Mouse (Mus musculus): ENCODE measurements around the gene Mcm2. TPM values are rescaled to one million over a fixed set of nuclear protein-coding genes. Genes with fewer than 3 reads are reported as not detected.

Gene Mcm2
- polyA plus RNA-seq, 1 experiment, result 12.7 TPM

- Histone ChIP-seq H3K27ac (ENCODE audit: insufficient read depth, low read depth, low read length) (no peak overlapping the region), H3K4me1 (ENCODE audit: control insufficient read depth, insufficient read depth, low read length) (peaks cover 14% of the 10 kb centered on the region)
- TF ChIP-seq CTCF (IDR thresholded peaks at IDR 0.05; ENCODE audit: low read depth, low read length) (no peak), POLR2A (IDR thresholded peaks at IDR 0.05; ENCODE audit: borderline replicate concordance, low read depth, low read length) (no peak)
Observed at GRCm38 (mm10) chr6:88928026-88928425, 29.4 kb upstream of the Mcm2 start.

GRCm38 (mm10) chr6:88927595-88927994 is 29.0 kb upstream of the Mcm2 start:
- peaks cover 14% of the 10 kb centered on the region for H3K4me1 ChIP-seq (ENCODE audit: control insufficient read depth, insufficient read depth, low read length)
- H3K4me3 ChIP-seq (ENCODE audit: insufficient read depth, low read length), result no peak overlapping the region
- TF ChIP-seq CTCF (IDR thresholded peaks at IDR 0.05; ENCODE audit: low read depth, low read length) (peak; percentile 95), POLR2A (IDR thresholded peaks at IDR 0.05; ENCODE audit: borderline replicate concordance, low read depth, low read length) (no peak)
- H3K27ac ChIP-seq (ENCODE audit: insufficient read depth, low read depth, low read length), result peak overlapping the region; percentile 52

More at GRCm38 (mm10) chr6:88928026-88928425, 29.4 kb upstream of the Mcm2 start:
- H3K4me3 ChIP-seq (ENCODE audit: insufficient read depth, low read length), result no peak overlapping the region

GRCm38 (mm10) chr6:88926870-88927269 is 28.3 kb upstream of the Mcm2 start:
- Histone ChIP-seq H3K4me3 (ENCODE audit: insufficient read depth, low read length) (no peak overlapping the region), H3K27ac (ENCODE audit: insufficient read depth, low read depth, low read length) (peak overlapping the region; percentile 52)

GRCm38 (mm10) chr6:88925640-88926205 is 27.1 kb upstream of the Mcm2 start:
- TF ChIP-seq POLR2A (IDR thresholded peaks at IDR 0.05; ENCODE audit: borderline replicate concordance, low read depth, low read length), result no peak
- no peak for TF ChIP-seq CTCF (IDR thresholded peaks at IDR 0.05; ENCODE audit: low read depth, low read length)
- no peak overlapping the region for H3K27ac ChIP-seq (ENCODE audit: insufficient read depth, low read depth, low read length)
- H3K4me1 ChIP-seq (ENCODE audit: control insufficient read depth, insufficient read depth, low read length), result peaks cover 16% of the 10 kb centered on the region
- no peak overlapping the region for H3K4me3 ChIP-seq (ENCODE audit: insufficient read depth, low read length)

More at GRCm38 (mm10) chr6:88926870-88927269, 28.3 kb upstream of the Mcm2 start:
- H3K4me1 ChIP-seq (ENCODE audit: control insufficient read depth, insufficient read depth, low read length), result peaks cover 14% of the 10 kb centered on the region
- TF ChIP-seq POLR2A (IDR thresholded peaks at IDR 0.05; ENCODE audit: borderline replicate concordance, low read depth, low read length) (no peak), CTCF (IDR thresholded peaks at IDR 0.05; ENCODE audit: low read depth, low read length) (no peak)

GRCm38 (mm10) chr6:88924502-88925275 is 26.1 kb upstream of the Mcm2 start:
- H3K27ac ChIP-seq (ENCODE audit: insufficient read depth, low read depth, low read length), result no peak overlapping the region
- peaks cover 19% of the 10 kb centered on the region for H3K4me1 ChIP-seq (ENCODE audit: control insufficient read depth, insufficient read depth, low read length)
- no peak overlapping the region for H3K4me3 ChIP-seq (ENCODE audit: insufficient read depth, low read length)
- TF ChIP-seq CTCF (IDR thresholded peaks at IDR 0.05; ENCODE audit: low read depth, low read length) (no peak), POLR2A (IDR thresholded peaks at IDR 0.05; ENCODE audit: borderline replicate concordance, low read depth, low read length) (no peak)

GRCm38 (mm10) chr6:88918802-88919201 is 20.2 kb upstream of the Mcm2 start:
- Histone ChIP-seq H3K4me1 (ENCODE audit: control insufficient read depth, insufficient read depth, low read length) (0 out of 2 replicates have a peak, but pooled peaks cover 5% of the 10 kb centered on the region), H3K27ac (ENCODE audit: insufficient read depth, low read depth, low read length) (no peak overlapping the region), H3K4me3 (ENCODE audit: insufficient read depth, low read length) (no peak overlapping the region)
- TF ChIP-seq CTCF (IDR thresholded peaks at IDR 0.05; ENCODE audit: low read depth, low read length), result no peak
- TF ChIP-seq POLR2A (IDR thresholded peaks at IDR 0.05; ENCODE audit: borderline replicate concordance, low read depth, low read length), result no peak

GRCm38 (mm10) chr6:88916153-88916552 is 17.6 kb upstream of the Mcm2 start:
- H3K4me1 ChIP-seq (ENCODE audit: control insufficient read depth, insufficient read depth, low read length), result 0 out of 2 replicates have a peak, but pooled peaks cover 3% of the 10 kb centered on the region
- TF ChIP-seq POLR2A (IDR thresholded peaks at IDR 0.05; ENCODE audit: borderline replicate concordance, low read depth, low read length), result no peak
- TF ChIP-seq CTCF (IDR thresholded peaks at IDR 0.05; ENCODE audit: low read depth, low read length), result peak; percentile 60
- no peak overlapping the region for H3K4me3 ChIP-seq (ENCODE audit: insufficient read depth, low read length)
- H3K27ac ChIP-seq (ENCODE audit: insufficient read depth, low read depth, low read length), result no peak overlapping the region

GRCm38 (mm10) chr6:88915510-88915909 is 16.9 kb upstream of the Mcm2 start:
- no peak for TF ChIP-seq CTCF (IDR thresholded peaks at IDR 0.05; ENCODE audit: low read depth, low read length)
- Histone ChIP-seq H3K4me3 (ENCODE audit: insufficient read depth, low read length) (no peak overlapping the region), H3K27ac (ENCODE audit: insufficient read depth, low read depth, low read length) (no peak overlapping the region), H3K4me1 (ENCODE audit: control insufficient read depth, insufficient read depth, low read length) (0 out of 2 replicates have a peak, but pooled peaks cover 3% of the 10 kb centered on the region)

- Histone ChIP-seq H3K27ac (ENCODE audit: insufficient read depth, low read depth, low read length) (no peak overlapping the region), H3K4me1 (ENCODE audit: control insufficient read depth, insufficient read depth, low read length) (no peaks in the 10 kb centered on the region), H3K4me3 (ENCODE audit: insufficient read depth, low read length) (no peak overlapping the region)
- TF ChIP-seq CTCF (IDR thresholded peaks at IDR 0.05; ENCODE audit: low read depth, low read length) (no peak), POLR2A (IDR thresholded peaks at IDR 0.05; ENCODE audit: borderline replicate concordance, low read depth, low read length) (no peak)
Observed at GRCm38 (mm10) chr6:88914799-88915198, 16.2 kb upstream of the Mcm2 start.

GRCm38 (mm10) chr6:88913440-88913839 is 14.9 kb upstream of the Mcm2 start:
- no peaks in the 10 kb centered on the region for H3K4me1 ChIP-seq (ENCODE audit: control insufficient read depth, insufficient read depth, low read length)
- H3K27ac ChIP-seq (ENCODE audit: insufficient read depth, low read depth, low read length), result no peak overlapping the region

More at GRCm38 (mm10) chr6:88913440-88913839, 14.9 kb upstream of the Mcm2 start:
- no peak overlapping the region for H3K4me3 ChIP-seq (ENCODE audit: insufficient read depth, low read length)
- TF ChIP-seq CTCF (IDR thresholded peaks at IDR 0.05; ENCODE audit: low read depth, low read length), result no peak
- no peak for TF ChIP-seq POLR2A (IDR thresholded peaks at IDR 0.05; ENCODE audit: borderline replicate concordance, low read depth, low read length)

All from bone marrow macrophage, adult 2 months (primary cell).